Mouse (Mus musculus) forebrain, postnatal 0 days (tissue): ENCODE data around the gene Lsm4. TPM values are rescaled to one million over a fixed set of nuclear protein-coding genes. Genes with fewer than 3 reads are reported as not detected.

Experiments
- ATAC-seq: fragments of 200-750 bp; cut with Nextera tagmentation; 2 replicates; pipeline ENCODE4 v1.8.0; 2017; ENCODE audit warnings: mild to moderate bottlenecking, moderate library complexity
- DNase-seq: peaks from one replicate; pipeline ENCODE4 v3.0.0-alpha.2; 2015
- H3K27ac ChIP-seq: fragments of 300-500 bp; sonication (generic); 2 replicates; pipeline ENCODE4 v1.5.1; 2014; ENCODE audit warnings: low read depth, mild to moderate bottlenecking, antibody characterized with exemption, low read length, moderate library complexity, mixed read lengths
- H3K27me3 ChIP-seq: fragments of 300-500 bp; sonication (generic); 2 replicates; pipeline ENCODE4 v1.6.1; 2014; ENCODE audit warnings: mild to moderate bottlenecking, low read length, mixed read lengths; ENCODE audit not compliant: insufficient read depth
- H3K36me3 ChIP-seq: fragments of 300-500 bp; sonication (generic); 2 replicates; pipeline ENCODE4 v1.6.1; 2014; ENCODE audit warnings: mild to moderate bottlenecking, moderate library complexity; ENCODE audit not compliant: insufficient read depth
- H3K4me1 ChIP-seq: fragments of 300-500 bp; sonication (generic); 2 replicates; pipeline ENCODE4 v1.6.1; 2014; ENCODE audit warnings: antibody characterized with exemption; ENCODE audit not compliant: insufficient read depth
- H3K4me2 ChIP-seq: fragments of 300-500 bp; sonication (generic); 2 replicates; pipeline ENCODE4 v1.6.1; 2014; ENCODE audit warnings: low read depth, mild to moderate bottlenecking, moderate library complexity
- H3K4me3 ChIP-seq: fragments of 300-500 bp; sonication (generic); 2 replicates; pipeline ENCODE4 v1.5.1; 2014; ENCODE audit warnings: low read depth, low read length, mixed read lengths
- H3K9ac ChIP-seq: fragments of 300-500 bp; sonication (generic); 2 replicates; pipeline ENCODE4 v1.6.1; 2014; ENCODE audit warnings: mild to moderate bottlenecking
- H3K9me3 ChIP-seq: fragments of 300-500 bp; sonication (generic); 2 replicates; pipeline ENCODE4 v1.6.1; 2016; ENCODE audit warnings: low read length
- CTCF ChIP-seq: sonication (generic); IDR thresholded peaks from 2 replicates; pipeline ENCODE4 v1.5.1; 2016; ENCODE audit warnings: antibody characterized with exemption, control low read depth, low read depth
- WGBS: fragments of 180-500 bp; shearing (Covaris S2); extraction: QIAGEN DNeasy Blood & Tissue Kit; methylation state at CpG from one replicate; pipeline ENCODE4 v1.1.7; 2014; 5-methylcytosine and 5-hydroxymethylcytosine counted together
- polyA plus RNA-seq: library from polyadenylated mRNA; unstranded; fragments of >200 nt; fragmentation: Nextera tagmentation; extraction: Ambion mirVana; gene quantifications from 2 replicates; pipeline ENCODE4 v1.2.1, GENCODE M21; 2015
- total RNA-seq: library from RNA; depleted of rRNA; stranded (reverse); fragments of >200 nt; gene quantifications from 2 replicates; pipeline ENCODE4 v1.2.3, GENCODE M21; 2014

Gene Lsm4
- total and polyA plus RNA-seq, 2 experiments from 2014 or later = 140 to 177 TPM

DNA sequence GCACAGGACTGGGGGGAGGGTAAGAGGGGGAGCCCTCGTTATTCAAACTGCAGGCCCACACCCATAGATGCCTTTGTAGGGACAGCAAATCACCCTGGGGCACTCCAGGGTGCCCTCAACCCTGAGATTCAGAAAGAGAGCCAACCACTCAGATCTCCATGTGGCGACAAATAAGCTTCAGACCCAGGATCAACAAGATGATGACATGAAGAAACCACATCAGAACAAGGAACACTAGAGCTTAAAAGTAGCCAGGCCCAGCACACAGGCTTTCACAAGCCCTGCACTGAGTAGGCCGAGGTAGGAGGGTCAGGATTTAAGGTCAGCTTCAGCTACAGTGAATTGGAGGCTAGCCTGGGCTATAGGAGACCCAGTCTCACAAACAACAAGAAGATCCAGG is 24.1 kb upstream of the Lsm4 start:
- no peaks in the 10 kb centered on the region for H3K27me3 ChIP-seq
- no peak overlapping the region for H3K4me3 ChIP-seq
- TF ChIP-seq CTCF = no peak
- peak overlapping the region; percentile 21; the same call in 1 of the 2 replicates for H3K27ac ChIP-seq
- H3K9me3 ChIP-seq = no peaks in the 10 kb centered on the region
- H3K36me3 ChIP-seq = peaks cover 22% of the 10 kb centered on the region
- no peak overlapping the region for H3K9ac ChIP-seq
- no peak overlapping the region for H3K4me2 ChIP-seq
- DNase-seq (no peak), ATAC-seq (peak; percentile 16; the same call in 1 of the 2 replicates)
- H3K4me1 ChIP-seq = peaks cover 3% of the 10 kb centered on the region; the same call in 1 of the 2 replicates
- 56% methylated on average over 3 of the region's 3 CpGs for WGBS

DNA sequence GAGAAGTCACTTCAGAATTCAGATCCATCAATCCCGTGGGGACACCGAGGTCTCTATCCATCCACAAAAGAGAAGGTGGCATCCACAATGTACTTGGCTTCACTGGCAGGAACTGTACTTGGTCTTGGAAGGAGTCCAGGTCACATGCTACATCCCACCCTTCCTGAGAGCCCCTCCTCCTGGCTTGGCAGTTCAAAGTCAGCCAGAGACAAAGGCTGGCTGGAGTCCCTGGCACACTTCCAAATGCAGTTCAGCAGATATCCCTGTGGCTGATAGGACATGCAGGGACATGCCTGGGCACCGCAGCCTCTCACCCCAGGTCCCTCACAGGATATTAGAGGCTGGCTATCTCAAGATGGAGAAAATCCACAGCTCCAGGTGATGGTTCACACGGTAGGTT is 23.7 kb upstream of the Lsm4 start:
- peak overlapping the region; percentile 21; the same call in 1 of the 2 replicates for H3K27ac ChIP-seq
- H3K9ac ChIP-seq = no peak overlapping the region; the same call in 1 of the 2 replicates
- DNase-seq (peak; percentile 79), ATAC-seq (peak; percentile 54)
- H3K36me3 ChIP-seq = peaks cover 22% of the 10 kb centered on the region
- H3K9me3 ChIP-seq = no peaks in the 10 kb centered on the region
- H3K4me1 ChIP-seq = peaks cover 3% of the 10 kb centered on the region; the same call in 1 of the 2 replicates
- no peak for TF ChIP-seq CTCF
- WGBS = 18% methylated on average over 4 of the region's 4 CpGs
- no peaks in the 10 kb centered on the region for H3K27me3 ChIP-seq
- no peak overlapping the region for H3K4me3 ChIP-seq
- H3K4me2 ChIP-seq = no peak overlapping the region

DNA sequence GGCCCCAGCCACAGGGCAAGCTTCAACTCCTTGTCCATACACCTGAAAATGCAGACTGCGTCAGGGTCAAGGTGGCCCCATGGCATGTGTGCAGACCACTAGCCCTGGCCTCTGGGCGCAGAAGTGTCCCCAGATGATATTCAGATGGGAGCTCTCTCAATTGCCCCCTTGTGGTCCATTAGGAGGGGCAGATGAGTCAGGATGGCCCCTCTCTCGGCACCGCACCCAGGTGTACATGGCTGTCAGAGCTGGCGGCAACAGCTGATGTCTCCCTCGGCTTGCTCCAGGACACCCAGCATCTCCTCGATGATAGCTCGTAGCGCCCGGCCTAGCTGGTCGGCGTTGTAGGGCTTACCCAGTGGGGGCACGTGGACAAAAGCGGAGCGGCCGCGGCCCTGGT is 22.7 kb upstream of the Lsm4 start:
- Histone ChIP-seq H3K4me2 (no peak overlapping the region), H3K4me1 (peaks cover 3% of the 10 kb centered on the region; the same call in 1 of the 2 replicates), H3K9me3 (no peaks in the 10 kb centered on the region), H3K36me3 (peaks cover 22% of the 10 kb centered on the region), H3K27me3 (no peaks in the 10 kb centered on the region), H3K4me3 (no peak overlapping the region), H3K9ac (no peak overlapping the region), H3K27ac (no peak overlapping the region)
- WGBS = 94% methylated on average over 17 of the region's 17 CpGs
- TF ChIP-seq CTCF = no peak
- no peak for DNase-seq
- no peak for ATAC-seq

DNA sequence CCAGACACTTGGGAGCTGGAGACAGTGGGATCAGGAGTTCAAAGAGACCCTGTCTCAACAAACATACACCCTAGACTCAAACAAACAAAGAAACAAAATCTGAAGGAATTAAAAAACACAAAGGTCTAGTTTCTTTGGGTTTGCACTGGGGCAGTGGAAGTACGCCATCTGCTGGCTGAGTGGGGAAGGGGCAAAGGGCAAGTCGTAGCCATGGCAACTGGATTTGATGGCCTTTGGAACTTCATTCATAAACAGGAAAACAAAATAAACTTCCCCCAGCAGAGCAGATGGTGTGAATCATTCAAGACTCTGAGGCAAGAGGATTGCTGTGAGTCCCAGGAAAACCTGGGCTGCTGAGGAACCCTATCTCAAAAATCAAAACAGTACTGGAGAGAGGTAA is 19.8 kb upstream of the Lsm4 start:
- Histone ChIP-seq H3K4me1 (peaks cover 3% of the 10 kb centered on the region; the same call in 1 of the 2 replicates), H3K9me3 (no peaks in the 10 kb centered on the region), H3K36me3 (peaks cover 25% of the 10 kb centered on the region), H3K4me3 (no peak overlapping the region), H3K4me2 (no peak overlapping the region), H3K9ac (no peak overlapping the region), H3K27ac (no peak overlapping the region), H3K27me3 (no peaks in the 10 kb centered on the region)
- WGBS = 60% methylated on average over 2 of the region's 2 CpGs
- peak; percentile 64 for TF ChIP-seq CTCF
- no peak for ATAC-seq
- DNase-seq = no peak

- DNase-seq (no peak), ATAC-seq (no peak)
- no peak overlapping the region for H3K9ac ChIP-seq
- H3K9me3 ChIP-seq = no peaks in the 10 kb centered on the region
- 63% methylated on average over 1 of the region's 1 CpGs for WGBS
- peaks cover 3% of the 10 kb centered on the region; the same call in 1 of the 2 replicates for H3K4me1 ChIP-seq
- TF ChIP-seq CTCF = no peak
- no peak overlapping the region for H3K4me2 ChIP-seq
- no peak overlapping the region for H3K4me3 ChIP-seq
- H3K36me3 ChIP-seq = peaks cover 25% of the 10 kb centered on the region
- no peak overlapping the region for H3K27ac ChIP-seq
- H3K27me3 ChIP-seq = no peaks in the 10 kb centered on the region
These were observed 18.9 kb upstream of the Lsm4 start for GRCm38 (mm10) chr8:70654121-70654520.

- Histone ChIP-seq H3K9me3 (no peaks in the 10 kb centered on the region), H3K4me2 (no peak overlapping the region), H3K36me3 (peaks cover 20% of the 10 kb centered on the region), H3K9ac (no peak overlapping the region), H3K4me1 (peaks cover 2% of the 10 kb centered on the region; the same call in 1 of the 2 replicates), H3K4me3 (no peak overlapping the region), H3K27me3 (no peaks in the 10 kb centered on the region), H3K27ac (no peak overlapping the region)
- no peak for ATAC-seq
- DNase-seq = no peak
- no peak for TF ChIP-seq CTCF
- WGBS = 23% methylated on average over 2 of the region's 2 CpGs
These were observed 17.6 kb upstream of the Lsm4 start for GRCm38 (mm10) chr8:70655469-70655868.

- no peak for DNase-seq
- Histone ChIP-seq H3K36me3 (peaks cover 14% of the 10 kb centered on the region), H3K27ac (peak overlapping the region; percentile 42; the same call in 1 of the 2 replicates), H3K4me3 (no peak overlapping the region), H3K4me1 (peaks cover 3% of the 10 kb centered on the region; the same call in 1 of the 2 replicates), H3K9ac (peak overlapping the region; percentile 10; the same call in 1 of the 2 replicates), H3K9me3 (no peaks in the 10 kb centered on the region), H3K27me3 (no peaks in the 10 kb centered on the region), H3K4me2 (no peak overlapping the region)
- no peak for TF ChIP-seq CTCF
- WGBS = 13% methylated on average over 13 of the region's 13 CpGs
- ATAC-seq = peak; percentile 12; the same call in 1 of the 2 replicates
These were observed 16.8 kb upstream of the Lsm4 start for GRCm38 (mm10) chr8:70656193-70656790.
